Mouse (Mus musculus): ENCODE data around the gene Gpr152. TPM values are rescaled to one million over a fixed set of nuclear protein-coding genes. Genes with fewer than 3 reads are reported as not detected.
"Not testable (repeated sequence)": the region's sequence is repeated elsewhere in the genome, so short reads cannot be mapped to it uniquely, and the experiment has no call there.

Gene Gpr152
- polyA plus RNA-seq, 1 experiment from 2014 or later = not detected

GRCm38 (mm10) chr19:4113186-4113805, 26.3 kb upstream of the Gpr152 start:
- H3K9ac ChIP-seq (replicated peaks) = no peak overlapping the region
- 78% methylated on average over 13 of the region's 13 CpGs for WGBS
- ATAC-seq (replicated peaks) = no peak

GRCm38 (mm10) chr19:4113806-4114230, 25.8 kb upstream of the Gpr152 start:
- H3K9me3 ChIP-seq = no peaks in the 10 kb centered on the region
- WGBS = 81% methylated on average over 5 of the region's 5 CpGs
- peaks cover 35% of the 10 kb centered on the region for H3K36me3 ChIP-seq
- H3K4me2 ChIP-seq (replicated peaks) = no peak overlapping the region
- H3K4me3 ChIP-seq = no peak overlapping the region
- no peak overlapping the region for H3K9ac ChIP-seq (replicated peaks)
- ATAC-seq (replicated peaks) = no peak
- no peak overlapping the region for H3K27ac ChIP-seq (replicated peaks)
- H3K27me3 ChIP-seq = no peaks in the 10 kb centered on the region
- H3K4me1 ChIP-seq = 0 out of 2 replicates have a peak, but pooled peaks cover 3% of the 10 kb centered on the region

More at GRCm38 (mm10) chr19:4113186-4113805, 26.3 kb upstream of the Gpr152 start:
- Histone ChIP-seq H3K36me3 (peaks cover 35% of the 10 kb centered on the region), H3K9me3 (no peaks in the 10 kb centered on the region), H3K27me3 (no peaks in the 10 kb centered on the region), H3K4me3 (no peak overlapping the region), H3K27ac (replicated peaks) (no peak overlapping the region), H3K4me2 (replicated peaks) (no peak overlapping the region), H3K4me1 (0 out of 2 replicates have a peak, but pooled peaks cover 3% of the 10 kb centered on the region)

GRCm38 (mm10) chr19:4114551-4114950, 25.0 kb upstream of the Gpr152 start:
- no peak for ATAC-seq (replicated peaks)
- H3K4me2 ChIP-seq (replicated peaks) = no peak overlapping the region
- peaks cover 35% of the 10 kb centered on the region for H3K36me3 ChIP-seq
- 93% methylated on average over 10 of the region's 10 CpGs for WGBS
- H3K27ac ChIP-seq (replicated peaks) = no peak overlapping the region
- H3K4me1 ChIP-seq = 0 out of 2 replicates have a peak, but pooled peaks cover 3% of the 10 kb centered on the region
- no peaks in the 10 kb centered on the region for H3K9me3 ChIP-seq
- no peaks in the 10 kb centered on the region for H3K27me3 ChIP-seq
- H3K4me3 ChIP-seq = no peak overlapping the region
- H3K9ac ChIP-seq (replicated peaks) = no peak overlapping the region

- Histone ChIP-seq H3K27me3 (no peaks in the 10 kb centered on the region), H3K4me2 (replicated peaks) (no peak overlapping the region), H3K27ac (replicated peaks) (no peak overlapping the region), H3K9me3 (no peaks in the 10 kb centered on the region), H3K36me3 (peaks cover 35% of the 10 kb centered on the region), H3K9ac (replicated peaks) (no peak overlapping the region), H3K4me1 (peaks cover 3% of the 10 kb centered on the region; the same call in 1 of the 2 replicates), H3K4me3 (no peak overlapping the region)
- 95% methylated on average over 10 of the region's 10 CpGs for WGBS
- no peak for ATAC-seq (replicated peaks)
These were observed 24.4 kb upstream of the Gpr152 start for GRCm38 (mm10) chr19:4115144-4115543.

- WGBS = 79% methylated on average over 11 of the region's 11 CpGs
- no peak overlapping the region for H3K4me3 ChIP-seq
- H3K27ac ChIP-seq (replicated peaks) = no peak overlapping the region
- peaks cover 10% of the 10 kb centered on the region for H3K4me1 ChIP-seq
- no peak for ATAC-seq (replicated peaks)
- no peaks in the 10 kb centered on the region for H3K9me3 ChIP-seq
- no peak overlapping the region for H3K9ac ChIP-seq (replicated peaks)
- H3K4me2 ChIP-seq (replicated peaks) = no peak overlapping the region
- peaks cover 35% of the 10 kb centered on the region for H3K36me3 ChIP-seq
- no peaks in the 10 kb centered on the region for H3K27me3 ChIP-seq
These were observed 23.8 kb upstream of the Gpr152 start for GRCm38 (mm10) chr19:4115816-4116215.

GRCm38 (mm10) chr19:4117006-4117405, 22.6 kb upstream of the Gpr152 start:
- Histone ChIP-seq H3K27me3 (no peaks in the 10 kb centered on the region), H3K9ac (replicated peaks) (no peak overlapping the region), H3K4me3 (no peak overlapping the region), H3K4me2 (replicated peaks) (no peak overlapping the region), H3K9me3 (no peaks in the 10 kb centered on the region), H3K4me1 (peaks cover 15% of the 10 kb centered on the region), H3K27ac (replicated peaks) (no peak overlapping the region), H3K36me3 (peaks cover 29% of the 10 kb centered on the region)
- 99% methylated on average over 7 of the region's 7 CpGs for WGBS
- no peak for ATAC-seq (replicated peaks)

GRCm38 (mm10) chr19:4118350-4118749, 21.2 kb upstream of the Gpr152 start:
- Histone ChIP-seq H3K9me3 (no peaks in the 10 kb centered on the region), H3K4me2 (replicated peaks) (no peak overlapping the region), H3K4me3 (no peak overlapping the region), H3K36me3 (peaks cover 28% of the 10 kb centered on the region), H3K27me3 (no peaks in the 10 kb centered on the region), H3K4me1 (peaks cover 12% of the 10 kb centered on the region), H3K9ac (replicated peaks) (no peak overlapping the region), H3K27ac (replicated peaks) (no peak overlapping the region)
- no peak for ATAC-seq (replicated peaks)
- WGBS = 97% methylated on average over 2 of the region's 2 CpGs

GRCm38 (mm10) chr19:4119716-4120487, 19.7 kb upstream of the Gpr152 start:
- no peak for ATAC-seq (replicated peaks)

GRCm38 (mm10) chr19:4120496-4120895, 19.1 kb upstream of the Gpr152 start:
- peak overlapping the region; percentile 54 for H3K4me3 ChIP-seq
- H3K36me3 ChIP-seq = peaks cover 9% of the 10 kb centered on the region
- peak overlapping the region; percentile 91; the same call in 1 of the 2 replicates for H3K27ac ChIP-seq (replicated peaks)
- H3K27me3 ChIP-seq = no peaks in the 10 kb centered on the region
- H3K4me1 ChIP-seq = peaks cover 16% of the 10 kb centered on the region
- 95% methylated on average over 2 of the region's 2 CpGs for WGBS
- H3K9ac ChIP-seq (replicated peaks) = no peak overlapping the region
- H3K9me3 ChIP-seq = no peaks in the 10 kb centered on the region
- H3K4me2 ChIP-seq (replicated peaks) = peak overlapping the region; percentile 49
- ATAC-seq (replicated peaks) = no peak

More at GRCm38 (mm10) chr19:4119716-4120487, 19.7 kb upstream of the Gpr152 start:
- H3K27ac ChIP-seq (replicated peaks) = no peak overlapping the region
- peaks cover 12% of the 10 kb centered on the region for H3K4me1 ChIP-seq
- peaks cover 15% of the 10 kb centered on the region for H3K36me3 ChIP-seq
- H3K4me3 ChIP-seq = no peak overlapping the region
- no peaks in the 10 kb centered on the region for H3K9me3 ChIP-seq
- no peaks in the 10 kb centered on the region for H3K27me3 ChIP-seq
- peak overlapping the region; percentile 49; the same call in 1 of the 2 replicates for H3K4me2 ChIP-seq (replicated peaks)
- 86% methylated on average over 6 of the region's 6 CpGs for WGBS
- H3K9ac ChIP-seq (replicated peaks) = no peak overlapping the region

- H3K4me3 ChIP-seq = peak overlapping the region; percentile 54
These were observed 18.3 kb upstream of the Gpr152 start for GRCm38 (mm10) chr19:4121097-4121805.

GRCm38 (mm10) chr19:4121896-4122295, 17.7 kb upstream of the Gpr152 start:
- ATAC-seq (replicated peaks); H3K27me3 ChIP-seq; H3K9ac ChIP-seq (replicated peaks); H3K9me3 ChIP-seq; H3K4me3 ChIP-seq; H3K36me3 ChIP-seq; H3K4me2 ChIP-seq (replicated peaks): not testable (repeated sequence)
- H3K27ac ChIP-seq (replicated peaks) = peak overlapping the region; percentile 91; the same call in 1 of the 2 replicates
- 54% methylated on average over 6 of the region's 6 CpGs for WGBS
- H3K4me1 ChIP-seq = peaks cover 22% of the 10 kb centered on the region

More at GRCm38 (mm10) chr19:4121097-4121805, 18.3 kb upstream of the Gpr152 start:
- Histone ChIP-seq H3K4me2 (replicated peaks) (peak overlapping the region; percentile 49), H3K27ac (replicated peaks) (peak overlapping the region; percentile 91), H3K9me3 (no peaks in the 10 kb centered on the region), H3K9ac (replicated peaks) (peak overlapping the region; percentile 47), H3K4me1 (peaks cover 16% of the 10 kb centered on the region), H3K27me3 (no peaks in the 10 kb centered on the region), H3K36me3 (peaks cover 4% of the 10 kb centered on the region; the same call in 1 of the 2 replicates)
- WGBS = 4% methylated on average over 38 of the region's 38 CpGs
- peak; percentile 83 for ATAC-seq (replicated peaks)

Measured in forebrain, embryonic 15.5 days (tissue).